Mouse (Mus musculus): ENCODE data around the gene Abhd17c.

DNA sequence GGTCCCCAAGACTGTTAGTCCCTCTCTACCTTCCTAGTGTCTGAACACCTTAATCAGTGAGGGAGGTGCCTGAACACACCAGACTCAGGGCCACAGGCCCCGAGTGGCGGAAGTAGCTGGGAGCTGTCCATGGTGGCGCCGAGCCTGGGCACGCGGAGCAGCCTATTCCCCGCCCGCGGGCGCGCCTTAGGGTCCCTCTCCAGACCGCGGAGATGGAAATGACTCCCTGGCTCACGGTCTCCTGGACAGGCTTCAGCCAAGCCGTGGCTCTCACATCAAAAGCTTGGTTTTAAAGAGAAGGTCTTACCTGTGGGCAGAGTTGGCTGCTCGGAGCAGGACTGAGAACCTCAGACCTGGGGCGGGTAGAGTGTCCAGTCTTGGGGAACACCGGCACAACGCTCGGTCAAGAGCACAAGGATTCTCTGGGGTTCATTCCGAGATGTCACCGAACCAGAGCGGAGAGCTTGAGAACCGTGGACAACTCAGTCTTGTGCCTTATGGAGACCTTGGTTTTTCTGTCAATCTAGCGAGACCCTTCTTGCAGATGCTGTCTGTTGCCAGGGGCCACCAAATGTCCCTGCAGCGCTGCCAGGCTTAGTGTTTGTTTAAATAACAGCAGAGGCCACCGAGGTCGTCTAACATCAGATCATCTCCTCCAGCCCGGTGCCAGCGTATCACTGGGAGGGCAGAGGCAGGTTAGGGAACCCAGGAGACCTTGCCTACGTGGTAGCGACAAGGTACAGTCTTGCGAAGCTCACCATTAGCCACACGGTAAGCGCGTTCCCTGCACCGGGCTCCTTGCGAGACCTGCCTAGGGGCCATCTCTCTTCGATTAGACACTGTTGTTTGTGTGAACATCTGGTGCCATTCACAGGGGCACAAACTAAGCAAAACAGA lies 66.4 kb downstream of the Abhd17c start:
- TF ChIP-seq CTCF (IDR thresholded peaks at IDR 0.05; ENCODE audit: insufficient read depth, low read length) (no peak), POLR2A (IDR thresholded peaks at IDR 0.05; ENCODE audit: borderline replicate concordance, extremely low read depth, low read depth, low read length) (no peak)

Data from lung, adult 2 months (tissue).